Mouse (Mus musculus) gastrocnemius, postnatal 14 days (tissue): Measurements from ENCODE around the gene Med7. TPM values are rescaled to one million over a fixed set of nuclear protein-coding genes. Genes with fewer than 3 reads are reported as not detected.
A peak's percentile ranks its signal among the peaks of the same experiment; 100 is the strongest.

Source experiments
- DNase-seq: peaks from one replicate; pipeline ENCODE4 v3.0.0; 2021; ENCODE audit warnings: mixed read lengths
- intact Hi-C: fragments of 180-260 bp; cut with DNase I; formaldehyde crosslinking; loops from one replicate; pipeline ENCODE4 v1.15.1; 2025; ENCODE audit warnings: low total_unique reads
- long read RNA-seq, 2 experiments: library from polyadenylated mRNA; stranded (forward); transcript quantifications; one replicate each; pipeline ENCODE4 v2.0.0; 2021
- total RNA-seq, 2 experiments: library from RNA; stranded (reverse); gene quantifications; 2 replicates each; pipeline ENCODE4 v1.2.3; 2021

Gene Med7
- 10 to 100 TPM; 15.6 to 16.6 TPM for total RNA-seq
- long read RNA-seq, experiment 1, partial matches to known transcripts, result 0 of 4 reads
- long read RNA-seq, experiment 1, other reads (novel, unspliced or antisense), result 1 of 4 reads
- long read RNA-seq, experiment 2, transcript Med7-203 (3 exons, 2,547 nt), result major isoform, 8 of 18 reads
- long read RNA-seq, experiment 2, partial matches to known transcripts, result 0 of 18 reads
- long read RNA-seq, experiment 2, other reads (novel, unspliced or antisense), result 3 of 18 reads

DNA sequence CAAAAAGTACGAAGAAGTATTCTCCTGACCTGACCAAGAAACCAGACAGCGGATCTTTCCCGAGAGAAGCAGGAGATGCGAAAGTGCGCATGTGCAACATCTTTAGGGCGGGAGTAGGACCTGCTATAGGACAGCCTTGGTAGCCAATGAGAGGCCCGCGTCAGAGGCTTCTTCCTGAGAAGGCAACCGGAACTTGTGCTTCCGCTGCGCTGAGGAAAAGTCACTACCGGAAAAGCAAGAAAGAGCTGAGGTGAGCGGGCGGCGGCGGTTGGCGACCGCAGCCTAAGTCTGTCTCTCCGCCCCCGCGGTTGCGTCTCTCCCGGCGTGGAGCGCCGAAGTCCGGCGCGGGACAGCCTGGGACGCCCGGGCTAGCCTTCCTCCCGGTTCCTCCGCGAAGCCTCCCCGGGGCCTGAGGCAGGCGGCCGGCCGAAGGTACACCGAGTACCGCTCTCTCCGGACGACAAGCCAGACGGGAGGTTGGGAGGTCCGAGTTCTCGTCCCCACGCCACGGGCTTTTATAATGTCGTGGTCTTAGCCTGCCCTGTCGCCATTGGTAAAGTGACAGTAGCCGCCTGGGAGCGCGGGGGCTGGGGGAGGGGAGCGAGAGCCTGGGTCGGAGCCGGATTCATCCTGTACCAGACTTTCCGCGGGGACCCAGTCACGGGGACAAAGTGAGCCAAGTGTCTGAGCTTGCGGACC lies at the start of gene Med7:
TSS of gene Med7 (plus strand) at position 166 of the 699 bp plus-strand sequence.
- peak; percentile 94 for DNase-seq
- intact Hi-C loops, result no loop called here

DNA sequence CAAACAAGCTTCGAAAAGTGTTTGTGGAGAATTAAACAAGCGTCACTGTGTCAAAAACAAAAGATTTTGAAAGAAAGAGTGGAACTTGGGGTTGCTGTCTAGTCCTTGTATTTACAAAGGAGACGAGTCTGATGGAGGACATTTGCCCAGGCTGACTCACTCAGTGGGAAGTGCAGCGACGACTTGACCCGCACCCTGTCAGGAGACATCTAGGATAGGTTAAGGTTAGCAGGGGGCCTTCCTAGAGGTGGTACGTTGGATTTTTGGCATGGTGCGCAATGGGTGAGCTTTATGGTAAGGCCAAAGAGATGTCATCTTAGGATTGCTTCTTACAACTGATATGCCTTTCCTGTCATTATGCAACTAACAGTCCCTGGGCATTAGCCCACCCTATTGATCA lies 49.7 kb upstream of the Med7 start:
- no peak for DNase-seq
- intact Hi-C loops, result no loop called here

GRCm38 (mm10) chr11:46388438-46388837 lies 48.3 kb upstream of the Med7 start:
- intact Hi-C loops, result no loop called here
- no peak for DNase-seq

GRCm38 (mm10) chr11:46389336-46390117 lies 47.2 kb upstream of the Med7 start, which contains the start of gene Itk:
Gene Itk, minus strand, starts transcription at chr11:46389515.
- no peak for DNase-seq
- intact Hi-C loops, result no loop called here

- DNase-seq, result no peak
- intact Hi-C loops, result no loop called here
These were observed 46.1 kb upstream of the Med7 start for GRCm38 (mm10) chr11:46390621-46391020.

DNA sequence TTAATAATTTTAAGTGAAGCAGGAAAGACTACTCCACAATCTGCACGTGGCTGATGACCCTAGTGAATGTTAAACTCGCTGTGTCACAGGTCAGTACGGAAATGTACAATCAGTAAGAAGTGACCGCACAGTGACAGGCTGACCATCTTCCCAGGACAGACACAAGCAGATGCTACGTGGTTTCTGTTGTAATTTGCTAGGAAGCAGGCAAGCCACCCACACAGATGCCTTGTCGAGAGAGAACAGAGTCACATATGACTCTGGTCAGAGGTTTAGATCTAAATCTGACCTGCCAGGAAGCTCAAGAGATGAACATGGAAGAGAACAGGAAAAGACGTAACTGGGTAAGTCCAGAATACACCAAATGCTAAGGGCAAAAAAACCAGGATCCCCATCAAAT lies 43.8 kb upstream of the Med7 start:
- DNase-seq, result no peak
- intact Hi-C loops, result no loop called here

DNA sequence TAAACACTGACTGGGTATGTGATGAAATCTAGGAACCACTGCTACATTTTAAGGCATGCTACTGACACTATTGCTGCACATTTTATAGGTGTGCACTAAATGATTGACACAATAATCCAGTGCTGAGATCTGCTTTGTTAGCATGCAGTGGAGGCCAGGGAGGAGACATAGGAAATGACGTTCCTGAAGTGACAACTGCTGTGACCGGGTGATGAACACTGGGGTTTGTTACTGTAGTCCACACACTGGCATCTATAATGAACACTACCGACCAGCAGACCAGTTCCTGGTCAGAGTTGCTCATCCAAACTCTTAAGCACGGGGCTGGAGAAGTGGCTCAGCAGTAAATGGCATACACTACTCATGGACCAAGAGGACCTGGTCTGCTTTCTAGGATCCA lies 43.3 kb upstream of the Med7 start:
- intact Hi-C loops, result no loop called here
- no peak for DNase-seq

DNA sequence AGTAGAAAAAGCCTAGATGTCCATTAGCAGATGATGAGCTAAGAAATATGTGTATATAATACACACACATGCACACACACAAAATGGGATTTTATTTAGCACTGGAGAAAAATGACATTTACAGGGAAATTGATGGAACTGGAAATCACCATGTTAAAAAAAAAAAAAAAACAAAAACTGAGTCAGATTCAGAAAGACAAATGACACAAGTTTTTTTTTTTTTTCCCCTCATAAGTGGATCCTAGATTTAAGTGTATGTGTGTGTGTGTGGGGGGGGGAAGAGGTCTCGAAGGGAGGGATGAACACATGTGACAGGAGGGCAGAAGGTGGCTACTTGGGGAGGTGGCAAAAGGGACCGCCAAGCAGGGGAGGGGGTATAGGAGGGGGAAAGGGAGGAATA lies 41.6 kb upstream of the Med7 start:
- intact Hi-C loops, result no loop called here
- DNase-seq, result no peak

DNA sequence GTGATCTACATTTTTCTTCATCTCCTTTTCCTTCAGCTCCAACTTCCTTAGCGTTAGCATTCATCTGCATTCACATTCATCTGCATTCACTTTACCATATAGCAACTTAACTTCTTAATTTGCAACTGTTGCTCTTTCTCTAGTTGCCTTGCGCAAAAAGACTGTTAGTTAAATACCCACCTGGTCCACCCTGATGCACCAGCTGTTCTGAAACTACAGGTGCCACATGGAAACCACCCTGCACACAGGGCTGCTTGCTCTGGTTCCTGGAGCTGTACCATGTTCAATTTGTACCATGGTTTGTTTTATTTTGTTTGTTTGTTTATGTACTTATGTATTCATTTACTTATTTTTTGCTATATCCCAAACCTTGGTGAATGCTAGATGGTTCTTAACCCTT lies 41.0 kb upstream of the Med7 start:
- no peak for DNase-seq
- intact Hi-C loops, result no loop called here

DNA sequence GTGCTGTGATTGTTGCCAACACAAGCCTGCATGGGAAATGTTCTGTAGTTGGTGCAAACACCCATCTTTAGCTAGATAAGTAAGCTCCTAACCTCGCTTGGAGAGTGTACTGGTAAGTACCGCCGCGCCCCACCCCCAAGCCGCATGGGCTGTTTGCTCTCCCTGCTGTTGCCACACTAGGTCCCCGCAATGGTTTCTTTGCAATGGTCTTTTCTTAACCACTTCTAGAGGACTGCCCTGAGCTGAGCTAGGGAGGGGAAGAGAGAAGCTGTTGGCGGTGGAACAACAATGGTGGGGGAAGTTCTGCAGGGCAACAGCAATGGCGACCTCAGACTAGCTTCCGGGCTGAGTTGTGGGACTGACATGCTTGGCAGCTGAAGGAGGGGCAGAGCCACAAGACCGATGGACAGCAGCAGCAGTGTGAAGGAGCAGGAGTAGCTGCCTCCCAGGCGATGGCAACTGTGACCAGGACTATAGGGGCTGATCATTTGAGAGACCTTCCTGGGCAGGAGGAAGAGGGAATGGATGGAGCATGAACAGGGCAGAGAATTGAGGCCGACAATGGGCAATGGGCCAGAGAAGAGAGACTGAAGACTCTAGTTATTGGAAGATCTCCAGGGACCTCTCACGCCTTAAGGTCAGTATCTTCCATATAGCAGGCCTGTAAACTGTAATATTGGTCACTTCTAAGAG lies 40.4 kb upstream of the Med7 start, which contains the start of gene Fam71b:
TSS of gene Fam71b (plus strand) at position 393 of the 693 bp plus-strand sequence.
- DNase-seq, result no peak
- intact Hi-C loops, result no loop called here

DNA sequence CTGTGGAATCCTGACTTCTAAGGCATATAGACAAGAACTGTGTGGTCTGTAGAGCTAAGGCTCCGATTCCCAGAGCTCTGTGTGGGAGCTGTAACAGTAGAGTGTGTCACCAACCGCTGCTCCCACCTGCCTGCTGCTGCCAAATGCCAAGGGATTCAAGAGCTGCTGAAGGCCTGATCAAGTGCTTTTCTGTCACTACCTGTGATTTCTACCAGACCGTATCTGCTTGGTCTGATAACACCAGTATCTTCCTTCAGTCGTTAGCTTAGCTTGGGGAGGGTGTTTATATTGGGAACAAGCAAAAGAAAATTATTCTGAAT lies 39.9 kb upstream of the Med7 start:
- DNase-seq, result no peak
- intact Hi-C loops, result no loop called here

DNA sequence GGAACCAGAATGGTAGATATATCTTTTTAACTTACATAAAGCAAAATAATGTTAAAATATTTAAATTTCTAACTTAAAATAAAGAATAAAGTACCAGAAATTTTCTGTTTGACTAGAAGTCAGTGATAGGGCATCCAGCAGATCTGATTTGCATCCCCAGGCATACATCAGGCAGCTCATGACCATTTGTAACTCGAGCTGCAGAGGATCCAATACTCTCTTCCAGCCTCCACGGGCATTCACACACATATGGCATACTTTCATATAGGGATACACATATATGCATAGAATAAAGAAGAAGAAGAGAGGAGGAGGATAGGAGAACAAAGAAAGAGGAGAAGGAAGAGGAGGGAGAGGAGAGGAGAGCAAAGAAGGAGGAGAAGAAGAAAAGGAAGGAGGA lies 38.8 kb upstream of the Med7 start:
- DNase-seq, result no peak
- intact Hi-C loops, result no loop called here

DNA sequence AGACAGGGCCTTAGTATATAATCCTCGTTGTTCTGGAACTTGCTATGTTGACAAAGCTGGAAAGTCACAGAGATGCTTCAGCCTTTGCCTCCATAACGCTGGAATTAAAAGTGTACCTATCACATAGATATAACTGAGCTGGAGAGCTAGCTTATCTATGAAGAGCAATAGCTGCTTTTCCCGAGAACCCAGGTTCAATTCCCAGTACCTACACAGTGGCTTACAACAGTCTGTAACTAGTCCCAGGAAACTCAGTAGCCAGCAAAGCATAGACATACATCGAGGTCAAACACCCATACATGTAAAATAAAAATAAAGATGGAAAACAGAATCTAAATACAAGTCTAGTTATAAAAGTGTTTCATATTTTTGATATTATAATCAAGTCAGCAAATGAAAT lies 38.3 kb upstream of the Med7 start:
- intact Hi-C loops, result no loop called here
- DNase-seq, result no peak

DNA sequence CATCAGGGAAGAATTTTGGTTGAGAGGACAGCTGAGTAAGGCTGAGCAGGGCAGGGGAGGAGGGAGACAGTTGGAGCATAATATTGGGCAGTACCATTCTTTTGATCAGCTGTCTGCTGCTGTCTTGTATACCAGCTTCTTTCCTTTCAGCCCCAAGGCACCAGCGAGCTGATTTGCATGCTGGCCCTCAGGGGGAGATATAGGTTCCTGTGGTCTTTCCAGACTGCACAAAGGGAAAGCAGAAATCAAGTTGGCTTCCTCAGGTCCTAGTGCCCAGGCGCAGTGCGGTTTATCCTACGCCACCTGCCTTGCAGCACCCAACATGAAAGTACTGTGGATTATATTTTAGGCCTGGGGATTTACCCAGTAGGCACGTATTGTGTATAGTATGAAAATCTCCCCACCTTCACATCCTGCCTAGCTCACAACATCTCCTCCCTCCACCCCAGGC lies 37.8 kb upstream of the Med7 start:
- DNase-seq, result no peak

GRCm38 (mm10) chr11:46401555-46401954 lies 35.2 kb upstream of the Med7 start:
- DNase-seq, result no peak
- intact Hi-C loops, result no loop called here

More for the DNA sequence above, 37.8 kb upstream of the Med7 start:
- intact Hi-C loops, result no loop called here

GRCm38 (mm10) chr11:46404986-46405385 lies 31.7 kb upstream of the Med7 start:
- intact Hi-C loops, result no loop called here

GRCm38 (mm10) chr11:46406721-46407120 lies 30.0 kb upstream of the Med7 start:
- DNase-seq, result no peak
- intact Hi-C loops, result no loop called here

More at GRCm38 (mm10) chr11:46404986-46405385, 31.7 kb upstream of the Med7 start:
- DNase-seq, result no peak

GRCm38 (mm10) chr11:46410018-46410563 lies 26.6 kb upstream of the Med7 start:
- no peak for DNase-seq
- intact Hi-C loops, result no loop called here

DNA sequence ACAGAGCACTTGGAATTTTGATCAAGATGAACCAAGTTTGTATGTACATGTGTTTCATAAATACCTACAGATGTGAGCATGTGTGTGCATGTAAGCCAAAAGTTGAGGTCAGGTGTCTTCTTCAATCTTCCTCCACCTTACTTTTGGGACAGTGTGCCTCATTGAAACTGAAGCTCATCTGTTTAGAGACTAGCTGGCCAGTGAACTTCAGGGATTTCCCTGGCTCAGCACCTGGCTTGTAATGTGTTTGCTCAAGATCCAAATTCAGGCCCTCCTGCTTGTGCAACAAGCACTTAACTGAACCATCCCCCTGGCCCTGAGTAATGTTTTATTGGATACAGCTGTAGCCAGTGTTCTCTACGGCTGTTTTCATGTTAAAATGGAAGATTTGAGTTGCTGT lies 18.3 kb upstream of the Med7 start:
- intact Hi-C loops, result no loop called here
- DNase-seq, result no peak

DNA sequence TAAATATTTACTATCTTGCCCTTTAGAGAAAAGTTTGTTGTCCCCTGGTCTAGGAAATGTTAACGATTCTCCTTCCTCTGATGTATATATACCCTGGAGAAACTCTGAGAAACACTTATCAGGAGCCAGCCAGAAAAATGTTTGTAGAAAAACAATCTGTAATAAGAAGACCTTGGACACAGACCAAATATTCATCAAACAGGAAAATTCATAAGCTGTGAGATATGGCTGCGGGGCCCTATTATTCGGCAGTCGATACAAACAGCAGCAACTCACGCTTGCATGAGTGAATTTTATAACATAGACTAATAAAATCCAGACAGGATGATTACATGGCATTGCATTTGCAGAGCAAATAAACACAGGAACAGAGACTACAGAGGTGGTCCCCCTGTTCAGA lies 17.9 kb upstream of the Med7 start:
- DNase-seq, result no peak
- intact Hi-C loops, result no loop called here
